Mouse (Mus musculus): ENCODE data around the gene Gtpbp10. TPM values are rescaled to one million over a fixed set of nuclear protein-coding genes. Genes with fewer than 3 reads are reported as not detected.

Gtpbp10 gene
- polyA plus RNA-seq, 1 experiment from 2014 or later = 22.0 TPM

Other genes with a start within 250 kb of the Gtpbp10 start
- 55.6 and 65.8 TPM in 2 replicates for gene Cdk14, start 139.2 kb downstream of the Gtpbp10 start, polyA plus RNA-seq (2014; fragmentation: Nextera tagmentation; extraction: Ambion mirVana)
- gene 1700015F17Rik, start 80.4 kb downstream of the Gtpbp10 start, polyA plus RNA-seq (2014; fragmentation: Nextera tagmentation; extraction: Ambion mirVana) = not detected in 2 replicates
- 17.8 and 18.1 TPM in 2 replicates for gene Cldn12, start 44.6 kb downstream of the Gtpbp10 start, polyA plus RNA-seq (2014; fragmentation: Nextera tagmentation; extraction: Ambion mirVana)
- 15.6 and 16.0 TPM in 2 replicates for gene Gm8773, start 14.3 kb upstream of the Gtpbp10 start, polyA plus RNA-seq (2014; fragmentation: Nextera tagmentation; extraction: Ambion mirVana)
- 10.8 and 11.7 TPM in 2 replicates for gene Cfap69, start 104.7 kb upstream of the Gtpbp10 start, polyA plus RNA-seq (2014; fragmentation: Nextera tagmentation; extraction: Ambion mirVana)
- 6.2 and 7.1 TPM in 2 replicates for gene Steap2, start 135.0 kb upstream of the Gtpbp10 start, polyA plus RNA-seq (2014; fragmentation: Nextera tagmentation; extraction: Ambion mirVana)
- 2.2 TPM in 2 replicates for gene Steap1, start 189.8 kb upstream of the Gtpbp10 start, polyA plus RNA-seq (2014; fragmentation: Nextera tagmentation; extraction: Ambion mirVana)

Data from hindbrain, embryonic 14.5 days (tissue).